22 mouse cellular contexts compared by ENCODE assay signal in the genomic region with DNA sequence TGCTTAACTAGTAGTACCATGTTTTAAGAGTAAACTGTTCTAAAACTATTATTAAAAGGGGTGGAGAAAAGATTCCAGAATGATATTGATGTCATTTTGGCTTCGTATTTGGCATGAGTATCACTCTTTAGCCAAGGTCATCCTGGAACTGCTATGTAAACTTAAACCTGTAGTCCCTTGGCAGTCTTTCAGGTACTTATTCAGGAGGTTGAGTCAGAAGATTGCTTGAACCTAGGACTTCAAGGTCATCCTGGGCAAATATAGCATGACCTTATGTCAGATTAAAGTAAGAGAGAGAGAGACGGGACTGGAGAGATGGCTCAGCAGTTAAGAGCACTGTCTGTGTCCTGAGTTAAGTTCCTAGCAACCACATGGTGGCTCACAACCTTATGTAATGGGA. TPM values are rescaled to one million over a fixed set of nuclear protein-coding genes. Genes with fewer than 3 reads are reported as not detected.
"Had no signal": no experiment of that assay in that cellular context is flagged by ENCODE, and none has a peak within 500 bp of the region (broad histone marks: within the 10 kb centered on the region; RNA-seq: fewer than 3 reads in every experiment).

No protein-coding gene starts in this region.

- H3K27ac ChIP-seq: midbrain, embryonic 10.5 days; midbrain, embryonic 12.5 days; neural tube, embryonic 13.5 days; neural tube, embryonic 15.5 days had no signal

- DNase-seq: lung, adult 18-20 months; lung, embryonic 14.5 days; lung, postnatal 4 days; midbrain, embryonic 14.5 days; retina, postnatal 1 day; right cerebral cortex, adult 18-20 months; right cerebral cortex, postnatal 25 days; right cerebral cortex, postnatal 4 days; spleen, adult 18-20 months; thymus, adult 18-20 months; thymus, postnatal 14 days; thymus, postnatal 36 days had no signal

- H3K4me1 ChIP-seq: midbrain, embryonic 10.5 days; midbrain, embryonic 12.5 days; neural tube, embryonic 13.5 days; neural tube, embryonic 15.5 days had no signal

- H3K9ac ChIP-seq: lung, embryonic 14.5 days; midbrain, embryonic 12.5 days; neural tube, embryonic 13.5 days; neural tube, embryonic 15.5 days had no signal

- H3K9me3 ChIP-seq: midbrain, embryonic 10.5 days; midbrain, embryonic 12.5 days; neural tube, embryonic 13.5 days; neural tube, embryonic 15.5 days had no signal

- ATAC-seq: midbrain, embryonic 16.5 days had no signal

- H3K4me3 ChIP-seq: midbrain, embryonic 10.5 days; midbrain, embryonic 12.5 days; myocyte; neural tube, embryonic 13.5 days; neural tube, embryonic 15.5 days had no signal

- H3K27me3 ChIP-seq: midbrain, embryonic 12.5 days; neural tube, embryonic 13.5 days; neural tube, embryonic 15.5 days had no signal

- H3K4me2 ChIP-seq: lung, embryonic 14.5 days; midbrain, embryonic 12.5 days; neural tube, embryonic 13.5 days; neural tube, embryonic 15.5 days had no signal

RNA-seq across cellular contexts. Expression of a gene that starts 20.5 kb away (rescaled TPM):
- total RNA-seq: megakaryocyte, adult 5-6 weeks; megakaryocyte-erythroid progenitor cell, adult 5-6 weeks had no signal
- polyA plus RNA-seq: midbrain, embryonic 12.5 days; neural tube, embryonic 11.5 days had no signal

RNA-seq across cellular contexts. Expression of a gene that starts 57.7 kb away (rescaled TPM):
- total RNA-seq: megakaryocyte, adult 5-6 weeks; megakaryocyte-erythroid progenitor cell, adult 5-6 weeks had no signal
- polyA plus RNA-seq: small intestine, adult 2 months had no signal
